Mouse (Mus musculus) olfactory bulb, adult 2 months (tissue): ENCODE data around the gene Mertk.

Experiments
- CTCF ChIP-seq: fragments of 200-500 bp; IDR thresholded peaks from 2 replicates; pipeline ENCODE4 v1.5.1; 2012; ENCODE audit warnings: low read depth, mild to moderate bottlenecking, low read length, moderate library complexity; ENCODE audit not compliant: insufficient read depth
- POLR2A ChIP-seq: fragments of 200-500 bp; IDR thresholded peaks from 2 replicates; pipeline ENCODE4 v1.6.1; 2012; ENCODE audit warnings: mild to moderate bottlenecking, low read depth, low read length, moderate library complexity; ENCODE audit not compliant: insufficient read depth

GRCm38 (mm10) chr2:128790875-128791614, 92.3 kb downstream of the Mertk start:
- TF ChIP-seq POLR2A (no peak), CTCF (no peak)
